Mouse (Mus musculus) intestine, embryonic 14.5 days (tissue): ENCODE measurements around the gene Gemin6. TPM values are rescaled to one million over a fixed set of nuclear protein-coding genes. Genes with fewer than 3 reads are reported as not detected.

Experiments used
- polyA plus RNA-seq: library from polyadenylated mRNA; unstranded; fragments of >200 nt; fragmentation: Nextera tagmentation; extraction: Ambion mirVana; gene quantifications from 2 replicates; pipeline ENCODE4 v1.2.1, GENCODE M21; 2014

Gemin6 gene
- polyA plus RNA-seq, 1 experiment from 2014 or later, result 49.8 TPM

Other genes starting within 250 kb of the Gemin6 start
- 58.4 and 59.1 TPM in 2 replicates for gene Hnrnpll, start 162.1 kb upstream of the Gemin6 start, polyA plus RNA-seq
- gene Galm, start 97.0 kb upstream of the Gemin6 start, polyA plus RNA-seq, result 35.1 and 38.4 TPM in 2 replicates
- gene Srsf7, start 17.1 kb upstream of the Gemin6 start, polyA plus RNA-seq, result 603 and 665 TPM in 2 replicates
- gene Ttc39d, start 17.0 kb upstream of the Gemin6 start, polyA plus RNA-seq, result 0.12 TPM in 1 of 2 replicates, not detected in the other
- 25.4 and 26.9 TPM in 2 replicates for gene Morn2, start 65.8 kb downstream of the Gemin6 start, polyA plus RNA-seq
- gene Dhx57, start 66.0 kb downstream of the Gemin6 start, polyA plus RNA-seq, result 16.6 and 18.9 TPM in 2 replicates
- 0.34 and 0.99 TPM in 2 replicates for gene Arhgef33, start 83.0 kb downstream of the Gemin6 start, polyA plus RNA-seq
- 2.0 and 2.2 TPM in 2 replicates for gene Gm10190, start 149.1 kb downstream of the Gemin6 start, polyA plus RNA-seq